Mouse (Mus musculus): ENCODE results near the gene Magi2. TPM values are rescaled to one million over a fixed set of nuclear protein-coding genes. Genes with fewer than 3 reads are reported as not detected.
"Not testable (repeated sequence)": the region's sequence is repeated elsewhere in the genome, so short reads cannot be mapped to it uniquely, and the experiment has no call there.

The Magi2 gene
- polyA plus RNA-seq, 1 experiment from 2014 or later = 20.2 TPM

DNA sequence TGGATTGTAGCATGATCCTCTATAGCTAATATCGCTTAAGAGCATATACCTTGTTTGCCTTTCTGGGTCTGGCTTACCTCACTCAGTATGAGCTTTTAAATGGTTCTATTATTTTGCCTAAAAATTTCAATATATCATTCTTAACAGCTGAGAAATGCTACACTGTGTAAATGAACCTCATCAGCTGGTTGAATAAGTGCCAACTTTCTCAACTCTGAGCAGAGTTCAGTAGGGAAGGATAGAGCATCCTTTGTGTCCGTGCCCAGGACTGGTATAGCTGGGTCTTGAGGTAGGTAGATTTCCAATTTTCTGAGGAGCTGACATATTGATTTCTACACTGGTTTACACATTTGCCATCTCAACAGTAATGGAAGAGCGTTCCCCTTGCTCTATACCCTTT is 65.7 kb downstream of the Magi2 start:
- Histone ChIP-seq H3K4me3 (no peak overlapping the region), H3K36me3 (no peaks in the 10 kb centered on the region), H3K27ac (replicated peaks) (no peak overlapping the region), H3K27me3 (no peaks in the 10 kb centered on the region), H3K9me3 (no peaks in the 10 kb centered on the region), H3K4me2 (replicated peaks) (no peak overlapping the region), H3K9ac (replicated peaks) (no peak overlapping the region), H3K4me1 (no peaks in the 10 kb centered on the region)
- 90% methylated on average over 3 of the region's 3 CpGs for WGBS
- no peak for ATAC-seq (ENCODE audit: low FRiP score, low read depth)

DNA sequence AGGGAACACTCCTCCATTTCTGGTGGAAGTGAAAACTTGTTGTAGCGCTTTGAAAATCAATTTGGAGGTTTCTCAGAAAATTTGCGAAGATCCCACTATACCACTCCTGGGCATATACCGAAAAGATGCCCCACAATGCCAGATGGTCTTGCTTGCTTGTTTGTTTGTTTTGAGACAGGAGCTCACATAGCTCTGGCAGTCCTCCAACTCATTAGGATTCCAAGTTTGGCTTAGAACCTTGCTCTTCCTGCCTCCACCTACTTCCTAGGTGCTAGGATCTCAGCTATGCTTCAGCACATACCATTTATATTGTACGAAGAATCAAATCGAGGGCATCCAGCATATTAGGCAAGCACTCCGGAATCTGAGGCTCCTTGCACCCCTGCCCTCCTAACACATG is 79.8 kb downstream of the Magi2 start:
- Histone ChIP-seq H3K27me3 (no peaks in the 10 kb centered on the region), H3K27ac (replicated peaks) (no peak overlapping the region), H3K9me3 (no peaks in the 10 kb centered on the region), H3K4me3 (no peak overlapping the region), H3K36me3 (no peaks in the 10 kb centered on the region), H3K9ac (replicated peaks) (no peak overlapping the region), H3K4me1 (no peaks in the 10 kb centered on the region), H3K4me2 (replicated peaks) (no peak overlapping the region)
- WGBS = 87% methylated on average over 6 of the region's 6 CpGs
- no peak for ATAC-seq (ENCODE audit: low FRiP score, low read depth)

DNA sequence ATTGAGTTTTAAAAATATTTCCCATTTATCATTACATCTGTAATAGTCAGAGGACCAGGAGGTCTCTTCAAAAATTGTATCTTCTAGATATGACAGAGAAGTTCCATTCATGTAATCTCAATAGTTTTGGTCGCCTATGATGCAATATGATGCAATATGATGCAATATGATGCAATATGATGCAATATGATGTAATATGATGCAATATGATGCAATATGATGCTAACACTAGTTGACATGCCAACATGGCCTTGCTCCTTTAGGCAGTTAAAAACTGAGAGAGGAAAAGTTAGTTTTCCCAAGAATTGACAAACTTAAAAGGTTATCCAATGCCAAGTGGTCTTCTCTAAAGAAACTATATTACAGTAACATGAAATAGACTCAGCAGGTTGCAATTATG is 83.0 kb downstream of the Magi2 start:
- H3K27me3 ChIP-seq = no peaks in the 10 kb centered on the region
- H3K4me2 ChIP-seq (replicated peaks) = no peak overlapping the region
- WGBS = 76% methylated on average over 1 of the region's 1 CpGs

DNA sequence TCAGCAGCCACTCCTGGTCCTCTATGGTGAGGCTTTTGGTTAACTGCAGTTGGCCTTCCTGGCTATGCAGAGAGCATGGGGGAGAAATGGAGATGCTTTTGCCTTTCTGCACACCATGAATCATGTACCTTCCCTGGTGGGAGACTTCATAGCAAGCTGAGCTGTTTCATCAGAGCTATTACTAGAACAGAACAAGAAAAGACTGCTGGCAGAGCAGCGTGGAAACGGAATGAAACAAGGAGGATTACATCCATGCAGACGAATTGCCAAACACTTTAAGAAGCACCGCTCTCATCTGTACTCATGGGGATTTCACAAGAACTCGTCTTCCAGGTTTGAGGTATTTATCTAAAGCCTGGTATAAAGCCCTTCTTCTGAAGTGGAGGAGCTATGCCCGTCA is 95.7 kb downstream of the Magi2 start:
- Histone ChIP-seq H3K4me1 (no peaks in the 10 kb centered on the region), H3K9ac (replicated peaks) (no peak overlapping the region)
- WGBS = 75% methylated on average over 6 of the region's 6 CpGs

More for the DNA sequence above, 83.0 kb downstream of the Magi2 start:
- Histone ChIP-seq H3K36me3 (no peaks in the 10 kb centered on the region), H3K4me1 (no peaks in the 10 kb centered on the region), H3K9ac (replicated peaks) (no peak overlapping the region), H3K27ac (replicated peaks) (no peak overlapping the region), H3K9me3 (no peaks in the 10 kb centered on the region), H3K4me3 (no peak overlapping the region)
- no peak for ATAC-seq (ENCODE audit: low FRiP score, low read depth)

DNA sequence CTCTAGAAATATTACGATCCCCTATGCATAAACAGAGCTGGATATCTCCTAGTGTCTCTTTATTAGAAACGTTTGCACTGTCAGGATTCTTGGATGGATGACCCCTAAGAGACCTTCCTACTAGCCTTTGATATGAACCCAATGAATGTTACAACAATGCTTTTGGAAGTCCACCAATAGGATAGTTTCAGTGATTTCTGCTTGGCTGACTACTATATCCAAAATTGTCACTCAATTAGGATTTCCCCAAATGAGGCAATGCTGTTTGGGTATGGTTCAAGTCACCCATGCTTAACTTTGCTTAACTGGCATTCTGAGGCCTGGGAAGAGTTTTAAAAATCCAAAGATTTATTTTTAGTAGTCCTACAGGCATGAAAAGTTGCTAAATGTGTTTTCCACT is 110.7 kb downstream of the Magi2 start:
- Histone ChIP-seq H3K27ac (replicated peaks) (no peak overlapping the region), H3K4me2 (replicated peaks) (no peak overlapping the region), H3K9me3 (no peaks in the 10 kb centered on the region), H3K27me3 (no peaks in the 10 kb centered on the region), H3K36me3 (no peaks in the 10 kb centered on the region), H3K9ac (replicated peaks) (no peak overlapping the region), H3K4me3 (no peak overlapping the region), H3K4me1 (no peaks in the 10 kb centered on the region)
- 75% methylated on average over 2 of the region's 2 CpGs for WGBS
- no peak for ATAC-seq (ENCODE audit: low FRiP score, low read depth)

More for the DNA sequence above, 95.7 kb downstream of the Magi2 start:
- no peak overlapping the region for H3K4me3 ChIP-seq
- no peak for ATAC-seq (ENCODE audit: low FRiP score, low read depth)
- H3K4me2 ChIP-seq (replicated peaks) = no peak overlapping the region
- H3K36me3 ChIP-seq = no peaks in the 10 kb centered on the region
- H3K27ac ChIP-seq (replicated peaks) = no peak overlapping the region
- no peaks in the 10 kb centered on the region for H3K27me3 ChIP-seq
- H3K9me3 ChIP-seq = no peaks in the 10 kb centered on the region

DNA sequence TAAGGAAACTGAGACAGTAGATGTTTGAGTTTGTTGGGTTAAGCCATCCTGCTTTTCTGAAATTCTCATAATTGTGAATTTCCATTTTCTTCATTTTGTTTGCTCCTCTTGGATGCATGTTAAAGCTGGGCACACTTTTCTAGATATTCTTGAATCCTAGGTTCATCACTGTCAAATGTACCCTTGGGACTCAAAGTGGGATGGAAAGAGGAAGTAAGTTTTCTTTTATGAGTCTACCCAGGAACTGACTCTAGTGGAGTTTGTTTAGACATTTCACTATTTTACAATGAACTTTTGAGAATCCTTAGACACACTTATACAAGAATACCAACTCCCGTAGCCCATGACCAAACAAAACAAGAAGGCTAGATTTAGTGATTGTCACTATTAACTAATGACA is 141.3 kb downstream of the Magi2 start:
- Histone ChIP-seq H3K4me3 (no peak overlapping the region), H3K36me3 (no peaks in the 10 kb centered on the region), H3K4me1 (no peaks in the 10 kb centered on the region), H3K4me2 (replicated peaks) (no peak overlapping the region), H3K27ac (replicated peaks) (no peak overlapping the region), H3K9ac (replicated peaks) (no peak overlapping the region), H3K9me3 (no peaks in the 10 kb centered on the region), H3K27me3 (no peaks in the 10 kb centered on the region)
- WGBS = 91% methylated on average over 1 of the region's 1 CpGs
- ATAC-seq (ENCODE audit: low FRiP score, low read depth) = no peak

DNA sequence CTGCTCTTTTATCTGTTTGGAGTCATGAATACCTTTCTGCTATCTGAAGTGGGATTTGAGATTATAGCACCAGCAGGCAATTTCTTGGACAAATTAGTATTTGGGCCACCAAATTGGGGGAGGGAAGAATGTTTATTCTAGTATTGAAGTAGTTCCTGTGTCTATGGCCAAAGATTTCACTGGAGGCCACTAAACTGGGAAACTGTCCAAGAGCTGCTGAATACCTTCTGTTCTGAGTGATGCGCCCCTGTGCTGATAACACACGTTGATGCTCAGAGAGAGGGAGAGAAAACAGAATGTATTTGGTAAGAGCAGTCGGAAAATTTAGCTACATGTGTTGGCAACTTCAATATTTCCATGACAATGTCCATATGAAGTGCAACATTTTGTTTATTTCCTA is 169.0 kb downstream of the Magi2 start:
- no peak overlapping the region for H3K9ac ChIP-seq (replicated peaks)
- H3K27ac ChIP-seq (replicated peaks) = no peak overlapping the region
- H3K36me3 ChIP-seq = no peaks in the 10 kb centered on the region
- no peaks in the 10 kb centered on the region for H3K27me3 ChIP-seq
- ATAC-seq (ENCODE audit: low FRiP score, low read depth) = no peak
- 72% methylated on average over 3 of the region's 3 CpGs for WGBS
- no peaks in the 10 kb centered on the region for H3K4me1 ChIP-seq
- no peaks in the 10 kb centered on the region for H3K9me3 ChIP-seq
- no peak overlapping the region for H3K4me2 ChIP-seq (replicated peaks)
- no peak overlapping the region for H3K4me3 ChIP-seq

DNA sequence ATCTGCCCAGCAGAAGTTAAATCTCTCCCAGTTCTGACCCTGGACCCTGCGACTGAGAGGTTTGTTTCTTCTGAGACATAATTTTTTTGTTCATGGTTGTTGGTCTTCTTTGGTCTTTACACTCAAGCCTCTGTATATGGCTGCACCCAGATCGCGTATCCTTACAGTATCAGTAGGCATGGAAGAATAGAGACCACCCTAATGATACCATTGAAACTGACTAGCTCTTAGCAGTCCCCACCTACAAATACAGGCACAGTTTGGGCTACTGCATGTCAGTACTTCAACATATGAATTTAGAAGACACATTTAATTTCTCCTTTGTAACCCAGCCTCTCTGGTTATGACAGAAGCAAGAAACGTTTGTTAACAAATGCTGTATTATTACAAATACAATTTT is 173.5 kb downstream of the Magi2 start:
- Histone ChIP-seq H3K4me3 (no peak overlapping the region), H3K4me2 (replicated peaks) (no peak overlapping the region), H3K36me3 (no peaks in the 10 kb centered on the region), H3K9me3 (no peaks in the 10 kb centered on the region), H3K4me1 (no peaks in the 10 kb centered on the region), H3K27me3 (no peaks in the 10 kb centered on the region), H3K27ac (replicated peaks) (no peak overlapping the region), H3K9ac (replicated peaks) (no peak overlapping the region)
- WGBS = 90% methylated on average over 4 of the region's 4 CpGs
- no peak for ATAC-seq (ENCODE audit: low FRiP score, low read depth)

DNA sequence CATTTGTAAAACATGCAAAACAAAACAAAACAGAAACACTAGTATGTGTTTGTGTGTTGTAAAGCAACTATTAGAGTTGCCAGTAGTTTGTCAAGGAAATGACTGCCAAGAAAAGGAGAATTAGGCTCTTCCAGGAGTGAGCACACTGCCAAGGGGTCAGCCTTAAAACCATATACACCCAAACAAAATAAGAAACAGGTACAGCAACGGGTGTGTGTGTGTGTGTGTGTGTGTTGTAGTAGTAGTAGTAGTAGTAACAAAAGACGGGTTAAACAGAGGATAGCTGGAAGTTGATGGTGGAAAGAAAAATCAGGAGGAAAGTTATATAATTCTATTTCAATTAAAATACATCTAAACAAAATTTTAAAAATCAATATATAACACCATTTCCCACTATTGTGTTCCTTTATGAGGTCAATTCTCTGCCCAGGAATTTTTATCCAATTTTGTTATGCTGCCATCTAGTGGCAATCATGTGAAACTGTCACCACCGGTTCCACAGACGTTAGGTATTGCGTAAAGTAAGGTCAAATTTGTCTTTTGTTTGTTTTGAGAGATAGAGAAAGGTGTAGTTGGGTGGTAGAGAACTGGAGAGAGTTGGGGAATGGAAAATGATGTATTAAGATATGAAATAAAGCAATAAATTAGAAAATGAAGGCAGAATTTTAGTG is 174.0 kb downstream of the Magi2 start:
- no peaks in the 10 kb centered on the region for H3K27me3 ChIP-seq
- H3K36me3 ChIP-seq = no peaks in the 10 kb centered on the region
- ATAC-seq (ENCODE audit: low FRiP score, low read depth) = peak; percentile 69
- H3K27ac ChIP-seq (replicated peaks) = no peak overlapping the region
- H3K4me3 ChIP-seq = no peak overlapping the region
- no peaks in the 10 kb centered on the region for H3K9me3 ChIP-seq
- H3K4me2 ChIP-seq (replicated peaks) = no peak overlapping the region
- no peak overlapping the region for H3K9ac ChIP-seq (replicated peaks)
- WGBS = 48% methylated on average over 5 of the region's 5 CpGs
- H3K4me1 ChIP-seq = no peaks in the 10 kb centered on the region

DNA sequence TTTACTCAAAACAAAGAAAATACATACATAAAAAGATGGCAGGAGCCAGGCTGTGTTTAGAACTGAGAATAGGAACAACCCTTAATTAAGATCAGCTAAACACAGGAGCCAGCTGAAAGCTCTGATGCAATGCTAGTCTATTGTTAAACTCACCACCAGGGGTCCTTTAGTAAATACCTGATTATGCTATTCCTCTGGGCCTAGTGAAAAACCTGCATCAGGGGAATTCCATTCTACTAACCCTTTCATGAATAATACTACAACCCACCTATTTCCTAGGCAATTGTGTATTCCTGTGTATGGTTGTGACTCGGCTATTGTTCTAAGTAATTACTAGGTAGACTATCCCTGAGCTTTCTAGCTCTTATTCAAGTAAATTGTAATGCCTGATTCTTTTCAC is 177.4 kb downstream of the Magi2 start:
- H3K4me3 ChIP-seq; H3K4me1 ChIP-seq; H3K27me3 ChIP-seq; H3K27ac ChIP-seq (replicated peaks); H3K4me2 ChIP-seq (replicated peaks); H3K36me3 ChIP-seq; ATAC-seq (ENCODE audit: low FRiP score, low read depth); H3K9me3 ChIP-seq; H3K9ac ChIP-seq (replicated peaks): not testable (repeated sequence)
- WGBS = 86% methylated on average over 1 of the region's 1 CpGs

DNA sequence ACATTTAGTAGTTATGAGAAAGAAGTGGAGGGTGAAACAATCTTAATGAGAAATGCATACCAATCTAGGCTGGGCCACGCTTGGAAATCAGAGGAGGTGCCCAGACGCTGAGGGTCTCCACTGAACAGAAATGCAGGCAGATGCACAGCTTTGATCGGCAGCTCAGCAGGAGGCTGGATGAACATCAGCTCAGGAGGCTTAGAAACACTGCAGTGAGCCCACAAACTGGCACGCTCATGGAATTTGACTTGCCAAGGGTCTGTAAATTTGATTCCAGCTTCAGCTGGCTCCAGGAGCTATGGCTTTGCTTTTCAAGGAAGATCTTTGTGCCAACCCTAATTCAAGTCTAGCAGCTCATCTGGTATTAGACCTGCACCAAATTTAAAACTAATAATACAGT is 187.7 kb downstream of the Magi2 start:
- WGBS = 39% methylated on average over 4 of the region's 4 CpGs
- H3K4me3 ChIP-seq = no peak overlapping the region
- no peak overlapping the region for H3K27ac ChIP-seq (replicated peaks)

DNA sequence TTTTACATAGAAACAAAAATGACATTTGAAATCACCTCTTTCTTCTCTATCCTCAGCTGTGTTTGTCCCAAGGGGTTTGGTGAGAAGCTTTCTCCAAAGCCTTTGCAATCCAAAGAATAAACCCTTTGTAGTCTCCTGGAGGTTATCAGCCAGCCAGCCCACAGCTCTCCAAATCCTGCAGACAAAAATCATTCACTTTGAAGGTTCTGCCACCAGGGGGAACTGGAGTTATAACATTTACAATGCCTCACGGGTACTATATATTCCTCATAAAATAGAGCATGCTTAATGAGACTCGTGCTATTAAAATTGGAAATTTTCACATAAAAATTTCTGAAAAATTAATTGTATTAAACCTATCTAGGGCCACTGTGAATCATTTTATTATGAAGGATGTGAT is 202.5 kb downstream of the Magi2 start:
- H3K36me3 ChIP-seq = no peaks in the 10 kb centered on the region
- WGBS = 35% methylated on average over 2 of the region's 2 CpGs
- no peak overlapping the region for H3K27ac ChIP-seq (replicated peaks)
- H3K4me1 ChIP-seq = no peaks in the 10 kb centered on the region
- no peaks in the 10 kb centered on the region for H3K9me3 ChIP-seq
- no peak overlapping the region for H3K9ac ChIP-seq (replicated peaks)
- no peaks in the 10 kb centered on the region for H3K27me3 ChIP-seq
- 0 out of 2 replicates have a peak, but pooled peaks have one; percentile 54 for ATAC-seq (ENCODE audit: low FRiP score, low read depth)
- no peak overlapping the region for H3K4me2 ChIP-seq (replicated peaks)
- H3K4me3 ChIP-seq = no peak overlapping the region

More for the DNA sequence above, 187.7 kb downstream of the Magi2 start:
- H3K27me3 ChIP-seq = no peaks in the 10 kb centered on the region
- H3K9ac ChIP-seq (replicated peaks) = no peak overlapping the region
- no peak overlapping the region for H3K4me2 ChIP-seq (replicated peaks)
- no peaks in the 10 kb centered on the region for H3K36me3 ChIP-seq
- H3K4me1 ChIP-seq = no peaks in the 10 kb centered on the region
- H3K9me3 ChIP-seq = no peaks in the 10 kb centered on the region
- no peak for ATAC-seq (ENCODE audit: low FRiP score, low read depth)

DNA sequence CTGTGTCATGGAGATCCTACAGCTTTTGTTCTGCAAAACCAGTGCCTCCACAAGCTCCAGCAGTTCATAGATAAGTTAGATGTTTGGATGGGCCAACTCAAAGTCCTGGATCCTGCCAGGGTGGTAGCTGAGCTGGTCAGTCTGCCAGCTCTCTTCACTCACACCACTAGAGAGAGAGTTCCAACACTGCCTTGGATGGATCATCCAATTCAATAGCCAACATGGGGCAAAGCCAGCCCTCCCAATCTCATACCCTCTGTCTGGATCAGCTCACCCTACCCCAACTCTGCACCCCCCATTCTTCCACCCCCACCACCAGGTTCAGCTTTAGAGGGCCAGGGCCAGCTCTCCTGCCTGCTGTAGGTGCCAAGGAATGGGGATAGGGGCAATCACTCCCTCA is 235.7 kb downstream of the Magi2 start:
- no peaks in the 10 kb centered on the region for H3K36me3 ChIP-seq

More for the DNA sequence above, 235.7 kb downstream of the Magi2 start:
- no peak for ATAC-seq (ENCODE audit: low FRiP score, low read depth)
- Histone ChIP-seq H3K27ac (replicated peaks) (no peak overlapping the region), H3K4me1 (no peaks in the 10 kb centered on the region), H3K4me2 (replicated peaks) (no peak overlapping the region), H3K9ac (replicated peaks) (no peak overlapping the region), H3K9me3 (no peaks in the 10 kb centered on the region), H3K27me3 (no peaks in the 10 kb centered on the region), H3K4me3 (no peak overlapping the region)

All from midbrain, embryonic 12.5 days (tissue).